Mouse (Mus musculus) splenic B cell, adult 2 months (primary cell): ENCODE results near the gene 4430402I18Rik.
"Not testable (repeated sequence)": the region's sequence is repeated elsewhere in the genome, so short reads cannot be mapped to it uniquely, and the experiment has no call there.

Experiments
- DNase-seq: peaks from one replicate; pipeline ENCODE4 v3.0.0-alpha.2; 2011; ENCODE audit warnings: low read depth, low spot score
- H3K27me3 ChIP-seq: 2 replicates; pipeline ENCODE4 v1.6.1; 2012; ENCODE audit warnings: mild to moderate bottlenecking, low read length, moderate library complexity, mixed read lengths; ENCODE audit not compliant: control insufficient read depth, poor library complexity, insufficient read depth, severe bottlenecking
- H3K36me3 ChIP-seq: 2 replicates; pipeline ENCODE4 v1.6.1; 2012; ENCODE audit warnings: mild to moderate bottlenecking, low read length, moderate library complexity, mixed read lengths; ENCODE audit not compliant: control insufficient read depth, poor library complexity, insufficient read depth, severe bottlenecking

Gene 4430402I18Rik

DNA sequence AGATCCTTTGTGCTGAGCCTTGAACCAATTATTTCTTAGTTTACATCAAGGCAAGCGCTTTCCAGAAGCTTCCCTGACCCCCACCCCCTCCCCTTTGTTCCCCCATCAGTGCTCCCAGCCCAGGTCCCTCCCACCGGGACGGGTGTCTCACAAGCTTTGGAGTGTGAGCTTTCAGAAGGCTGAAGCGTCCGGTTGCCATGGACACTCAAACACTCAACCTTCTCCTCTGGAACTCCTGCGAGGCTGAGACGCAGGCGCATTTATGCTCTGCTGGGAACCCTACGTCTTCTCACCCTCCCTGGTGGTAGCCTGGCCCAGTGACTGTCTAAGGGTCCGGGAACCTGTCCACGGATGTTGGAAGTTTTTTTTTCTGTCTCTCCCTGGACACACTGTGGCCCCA is at the start of gene 4430402I18Rik:
4430402I18Rik (minus strand) TSS at position 149 of the 400 bp plus-strand sequence.
- H3K36me3 ChIP-seq, result no peaks in the 10 kb centered on the region
- H3K27me3 ChIP-seq, result no peaks in the 10 kb centered on the region
- no peak for DNase-seq

DNA sequence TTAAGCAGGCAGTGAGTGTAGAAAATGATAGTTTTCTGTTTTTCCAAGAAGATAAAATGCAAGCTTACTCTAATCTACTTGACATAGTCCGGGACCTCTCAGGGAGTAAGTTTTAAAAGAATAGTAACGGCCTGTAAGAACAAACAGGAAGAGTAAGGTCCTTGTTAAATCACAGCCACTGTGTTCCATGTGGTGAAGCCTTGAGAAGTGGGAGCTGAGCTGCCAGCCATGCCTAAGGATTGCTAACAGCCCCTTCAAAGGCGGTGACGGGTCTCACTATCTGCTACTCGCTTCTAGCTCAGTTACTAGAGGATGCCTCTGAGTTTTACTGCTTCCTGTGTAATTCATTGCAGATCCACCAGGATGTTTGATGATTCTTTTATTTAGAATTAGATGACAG is 49.2 kb upstream of the 4430402I18Rik start:
- DNase-seq, result no peak
- H3K36me3 ChIP-seq, result peaks cover 7% of the 10 kb centered on the region; the same call in 1 of the 2 replicates
- no peaks in the 10 kb centered on the region for H3K27me3 ChIP-seq

DNA sequence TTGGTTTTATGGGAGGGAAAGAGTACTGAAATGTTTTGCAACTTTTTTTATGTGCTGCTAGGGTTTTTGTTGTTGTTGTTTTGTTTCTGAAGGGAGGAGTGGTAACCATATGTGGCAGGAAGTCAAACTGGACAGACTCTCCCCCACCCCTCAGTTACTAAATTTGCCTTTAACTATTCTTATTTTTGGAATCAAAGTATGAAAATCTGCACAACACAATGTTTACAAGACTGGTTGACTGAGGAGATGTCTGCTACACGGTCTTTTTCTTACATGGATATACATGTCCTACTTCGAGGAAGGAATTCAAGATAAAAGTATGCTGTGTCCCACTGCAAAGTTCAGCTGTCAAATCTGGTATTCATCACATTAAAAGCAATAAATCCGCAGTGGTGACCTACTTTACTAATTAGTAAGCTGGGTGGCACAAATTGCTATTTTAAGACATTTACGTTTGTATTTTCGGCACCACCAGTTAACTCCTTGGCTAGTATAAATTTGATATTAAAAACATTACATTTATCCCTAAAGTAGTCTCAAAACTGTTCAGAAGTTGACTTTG is 48.7 kb upstream of the 4430402I18Rik start:
- DNase-seq, result no peak
- no peaks in the 10 kb centered on the region for H3K27me3 ChIP-seq
- H3K36me3 ChIP-seq, result peaks cover 7% of the 10 kb centered on the region; the same call in 1 of the 2 replicates

DNA sequence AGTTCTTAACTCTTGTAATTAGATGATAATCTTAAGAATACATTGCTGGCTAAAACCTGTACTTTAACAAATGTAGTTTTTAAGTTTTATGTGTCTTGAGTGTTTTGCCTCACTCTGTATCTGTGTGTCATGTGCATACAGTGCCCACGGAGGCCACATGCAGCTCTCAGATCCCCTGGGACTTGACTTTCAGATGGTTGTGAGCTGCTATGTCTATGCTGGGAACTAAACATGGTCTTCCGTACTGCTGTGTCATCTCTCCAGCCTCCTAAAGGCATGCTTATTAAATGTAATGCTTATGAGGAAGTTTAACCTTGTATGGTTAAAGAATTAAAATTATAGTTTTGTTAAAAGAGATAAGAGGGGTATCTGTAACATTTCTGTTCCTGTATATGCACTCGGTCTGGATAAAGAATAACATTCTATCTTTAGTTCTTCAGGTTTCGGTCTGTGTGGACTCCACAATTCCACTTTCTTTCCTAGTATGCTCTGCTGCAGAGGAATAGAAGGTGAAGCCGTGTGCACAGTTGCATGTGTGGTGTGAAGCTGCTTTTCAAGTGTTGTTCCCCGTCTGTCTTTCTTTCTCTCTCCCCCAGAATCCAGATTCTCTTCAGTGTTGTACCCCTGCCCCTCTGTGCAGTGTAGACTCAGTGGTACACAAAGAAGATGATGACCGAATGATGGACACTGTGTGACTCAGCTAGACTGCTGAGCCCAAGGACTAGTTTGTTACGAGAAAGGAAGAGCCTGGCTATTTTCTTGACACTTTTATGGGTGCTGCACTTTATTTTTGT is 48.0 kb upstream of the 4430402I18Rik start:
- DNase-seq, result peak; percentile 14
- Histone ChIP-seq H3K27me3 (no peaks in the 10 kb centered on the region), H3K36me3 (peaks cover 7% of the 10 kb centered on the region; the same call in 1 of the 2 replicates)

DNA sequence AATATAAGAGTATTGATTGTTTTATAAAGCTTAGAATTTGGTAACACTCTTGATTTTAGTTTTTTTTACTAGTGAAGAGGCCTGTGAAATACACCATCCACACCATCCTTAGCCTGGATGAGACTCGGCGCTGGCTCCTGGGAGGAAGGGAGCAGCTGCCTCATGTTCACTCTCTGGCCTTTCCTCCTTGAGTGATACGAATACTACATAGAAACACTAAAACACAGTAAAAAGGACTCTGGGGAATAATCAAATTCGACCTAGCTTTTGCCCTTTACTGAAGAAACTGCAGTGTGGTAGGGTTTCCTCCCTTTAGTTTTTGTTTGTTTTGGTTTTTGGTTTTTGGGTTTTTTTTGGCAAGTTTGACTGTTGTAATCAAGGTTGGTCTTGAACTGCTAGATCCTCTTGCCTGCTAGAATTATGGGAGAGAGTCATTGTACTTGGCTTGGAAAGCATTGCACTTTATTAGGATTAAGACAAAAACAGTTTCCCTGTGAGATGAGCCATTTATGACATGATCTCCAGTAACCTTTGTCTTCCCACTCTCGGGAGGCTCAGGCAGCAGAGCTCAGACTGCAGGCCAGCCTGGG is 47.0 kb upstream of the 4430402I18Rik start:
- H3K36me3 ChIP-seq, result peaks cover 7% of the 10 kb centered on the region; the same call in 1 of the 2 replicates
- no peak for DNase-seq

GRCm38 (mm10) chr19:29011355-29011990 is 43.9 kb upstream of the 4430402I18Rik start:
- Histone ChIP-seq H3K27me3 (no peaks in the 10 kb centered on the region), H3K36me3 (peaks cover 5% of the 10 kb centered on the region; the same call in 1 of the 2 replicates)
- DNase-seq, result no peak

More for the DNA sequence above, 47.0 kb upstream of the 4430402I18Rik start:
- H3K27me3 ChIP-seq, result no peaks in the 10 kb centered on the region

DNA sequence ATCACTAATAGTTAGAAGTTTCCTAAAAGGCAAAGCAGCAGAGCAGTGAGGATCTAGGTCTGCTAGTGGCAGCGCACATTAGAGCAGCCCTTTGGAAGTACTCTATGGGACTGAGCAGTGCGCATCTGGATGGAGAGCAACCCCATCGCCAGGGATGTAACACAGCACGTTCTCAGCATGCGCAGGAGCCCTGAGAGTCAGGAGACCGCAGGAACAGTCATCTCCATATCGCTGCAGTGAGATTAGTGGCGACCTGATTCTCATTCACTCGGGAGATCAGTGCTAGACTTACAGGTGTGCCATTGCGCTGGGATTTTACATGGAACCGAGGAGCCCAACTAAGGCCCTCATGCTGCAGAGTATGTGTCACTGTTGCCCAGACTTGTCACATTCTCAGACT is 41.4 kb upstream of the 4430402I18Rik start:
- Histone ChIP-seq H3K27me3 (no peaks in the 10 kb centered on the region), H3K36me3 (peaks cover 5% of the 10 kb centered on the region; the same call in 1 of the 2 replicates)
- no peak for DNase-seq

GRCm38 (mm10) chr19:29008069-29008706 is 40.6 kb upstream of the 4430402I18Rik start:
- Histone ChIP-seq H3K36me3 (peaks cover 5% of the 10 kb centered on the region; the same call in 1 of the 2 replicates), H3K27me3 (no peaks in the 10 kb centered on the region)
- DNase-seq, result no peak

GRCm38 (mm10) chr19:29000321-29000720 is 32.7 kb upstream of the 4430402I18Rik start:
- not testable (repeated sequence) for H3K36me3 ChIP-seq, H3K27me3 ChIP-seq, DNase-seq

- peaks cover 8% of the 10 kb centered on the region for H3K36me3 ChIP-seq
- no peak for DNase-seq
- no peaks in the 10 kb centered on the region for H3K27me3 ChIP-seq
Observed at GRCm38 (mm10) chr19:28997976-28998630, 30.5 kb upstream of the 4430402I18Rik start.

- DNase-seq, result no peak
- Histone ChIP-seq H3K27me3 (no peaks in the 10 kb centered on the region), H3K36me3 (peaks cover 8% of the 10 kb centered on the region)
Observed at GRCm38 (mm10) chr19:28995366-28995765, 27.8 kb upstream of the 4430402I18Rik start.

GRCm38 (mm10) chr19:28994870-28995269 is 27.3 kb upstream of the 4430402I18Rik start:
- Histone ChIP-seq H3K36me3 (peaks cover 7% of the 10 kb centered on the region), H3K27me3 (no peaks in the 10 kb centered on the region)
- no peak for DNase-seq

GRCm38 (mm10) chr19:28991391-28991790 is 23.8 kb upstream of the 4430402I18Rik start:
- DNase-seq, result peak; percentile 8
- H3K36me3 ChIP-seq, result peaks cover 4% of the 10 kb centered on the region; the same call in 1 of the 2 replicates
- no peaks in the 10 kb centered on the region for H3K27me3 ChIP-seq
